21 mouse cellular contexts compared by ENCODE assay signal in genomic region chr13:44247861-44248260, GRCm38 (mm10).
DNase-seq lines count a peak whose midpoint lies in the region; ATAC-seq and TF ChIP-seq lines count a peak whose summit lies in the region.
"Had no signal": no experiment of that assay in that cellular context is flagged by ENCODE, and none has a peak within 500 bp of the region (broad histone marks: within the 10 kb centered on the region; RNA-seq: fewer than 3 reads in every experiment).

No protein-coding gene starts in this region.

- peak overlapping the region; percentile 72 for H3K27ac ChIP-seq in heart, adult 2 months
- H3K27ac ChIP-seq in lung, embryonic 15.5 days = peak overlapping the region; percentile 12; the same call in 1 of the 2 replicates
- H3K27ac ChIP-seq in heart, embryonic 14.5 days (replicated peaks in 1 of 2; ENCODE audit: control insufficient read depth in 1 of 2, insufficient read depth in 1 of 2, low read depth in 2 of 2, low read length in 2 of 2) = peak overlapping the region; percentile 91 to 96
- H3K27ac ChIP-seq in limb, embryonic 10.5 days = 0 out of 2 replicates have a peak overlapping the region, but pooled peaks have one; percentile 10
- H3K27ac ChIP-seq: forebrain, embryonic 13.5 days; liver, embryonic 12.5 days; midbrain, embryonic 15.5 days; neural tube, embryonic 15.5 days had no signal

- intact Hi-C loops in heart, adult 2 months (cut with DNase I) = no loop called here
- intact Hi-C loops in heart, postnatal 14 days (cut with DNase I) = no loop called here

- TF ChIP-seq CTCF in heart, adult 2 months (IDR thresholded peaks at IDR 0.05) = no peak

- no peaks in the 10 kb centered on the region for H3K9me3 ChIP-seq in lung, embryonic 15.5 days
- no peaks in the 10 kb centered on the region for H3K9me3 ChIP-seq in heart, embryonic 14.5 days (ENCODE audit: control insufficient read depth, low read length)
- no peaks in the 10 kb centered on the region for H3K9me3 ChIP-seq in limb, embryonic 10.5 days (replicated peaks)
- H3K9me3 ChIP-seq: forebrain, embryonic 13.5 days; liver, embryonic 12.5 days; midbrain, embryonic 15.5 days; neural tube, embryonic 15.5 days had no signal

- no peak overlapping the region for H3K4me2 ChIP-seq in lung, embryonic 15.5 days
- H3K4me2 ChIP-seq in heart, embryonic 14.5 days (ENCODE audit: low read length) = peak overlapping the region; percentile 45
- H3K4me2 ChIP-seq: forebrain, embryonic 13.5 days; liver, embryonic 12.5 days; midbrain, embryonic 15.5 days; neural tube, embryonic 15.5 days had no signal

- DNase-seq in heart, adult 2 months = peak in 1 of 2 experiments; percentile 43
- no peak for DNase-seq in heart, postnatal 14 days
- DNase-seq in lung, adult 18-20 months = no peak
- no peak for DNase-seq in limb, embryonic 10.5 days (ENCODE audit: low spot score)
- DNase-seq in urinary bladder, adult 18-20 months (ENCODE audit: low spot score in 2 of 2) = no peak
- DNase-seq in urinary bladder, postnatal 4 days (ENCODE audit: low spot score in 2 of 2) = no peak
- DNase-seq: adrenal gland, adult 2 months; B cell, adult 2 months; cerebellum, adult 9-10 months; gastrocnemius, postnatal 36 days; kidney, adult 9 months; right cerebral cortex, postnatal 25 days; thymus, postnatal 25 days had no signal

- WGBS in heart, adult 2 months = 64% methylated on average over 11 of the region's 11 CpGs
- 54% methylated on average over 11 of the region's 11 CpGs for WGBS in lung, embryonic 15.5 days
- 42% methylated on average over 11 of the region's 11 CpGs for WGBS in heart, embryonic 14.5 days
- WGBS in limb, embryonic 10.5 days = 73% methylated on average over 11 of the region's 11 CpGs

- no peaks in the 10 kb centered on the region for H3K27me3 ChIP-seq in heart, adult 2 months (ENCODE audit: control insufficient read depth, insufficient read depth, low read length)
- H3K27me3 ChIP-seq in lung, embryonic 15.5 days = no peaks in the 10 kb centered on the region
- no peaks in the 10 kb centered on the region for H3K27me3 ChIP-seq in heart, embryonic 14.5 days (ENCODE audit: control insufficient read depth, insufficient read depth, low read length)
- H3K27me3 ChIP-seq in limb, embryonic 10.5 days (ENCODE audit: low read depth, poor library complexity, severe bottlenecking) = no peaks in the 10 kb centered on the region
- H3K27me3 ChIP-seq: forebrain, embryonic 13.5 days; liver, embryonic 12.5 days; midbrain, embryonic 15.5 days; neural tube, embryonic 15.5 days had no signal

- no peak for TF ChIP-seq EP300 in heart, adult 2 months (IDR thresholded peaks at IDR 0.05; ENCODE audit: insufficient read depth, low read depth, low read length)

- no peak overlapping the region for H3K4me3 ChIP-seq in heart, adult 2 months
- H3K4me3 ChIP-seq in lung, embryonic 15.5 days = no peak overlapping the region
- H3K4me3 ChIP-seq in heart, embryonic 14.5 days (ENCODE audit: control insufficient read depth in 1 of 2, insufficient read depth in 1 of 2, low read depth in 1 of 2, low read length in 2 of 2) = no peak overlapping the region
- H3K4me3 ChIP-seq in limb, embryonic 10.5 days = no peak overlapping the region
- H3K4me3 ChIP-seq: erythroblast, embryonic 14.5 days; forebrain, embryonic 13.5 days; liver, embryonic 12.5 days; midbrain, embryonic 15.5 days; neural tube, embryonic 15.5 days had no signal

- TF ChIP-seq POLR2A in heart, adult 2 months (IDR thresholded peaks at IDR 0.05; ENCODE audit: insufficient read depth, low read depth, low read length) = no peak

- peaks cover 2% of the 10 kb centered on the region; the same call in 1 of the 2 replicates for H3K36me3 ChIP-seq in heart, adult 2 months (ENCODE audit: control insufficient read depth, insufficient read depth, low read length)
- H3K36me3 ChIP-seq in lung, embryonic 15.5 days = no peaks in the 10 kb centered on the region
- no peaks in the 10 kb centered on the region for H3K36me3 ChIP-seq in heart, embryonic 14.5 days (ENCODE audit: control insufficient read depth, insufficient read depth, low read length)
- no peaks in the 10 kb centered on the region for H3K36me3 ChIP-seq in limb, embryonic 10.5 days
- H3K36me3 ChIP-seq: liver, embryonic 12.5 days; midbrain, embryonic 15.5 days; neural tube, embryonic 15.5 days had no signal

- H3K79me2 ChIP-seq in heart, adult 2 months (replicated peaks; ENCODE audit: control insufficient read depth, insufficient read depth, low read length) = no peaks in the 10 kb centered on the region

- peaks cover 4% of the 10 kb centered on the region for H3K4me1 ChIP-seq in heart, adult 2 months (ENCODE audit: control insufficient read depth, insufficient read depth, low read length)
- H3K4me1 ChIP-seq in lung, embryonic 15.5 days = peaks cover 11% of the 10 kb centered on the region
- H3K4me1 ChIP-seq in heart, embryonic 14.5 days (ENCODE audit: control insufficient read depth in 2 of 2, insufficient read depth in 2 of 2, low read length in 2 of 2) = peaks cover 24 to 31% of the 10 kb centered on the region in 2 experiments
- H3K4me1 ChIP-seq in limb, embryonic 10.5 days = peaks cover 29% of the 10 kb centered on the region

- ATAC-seq in lung, embryonic 15.5 days (ENCODE audit: borderline replicate concordance, extremely low read depth, low FRiP score, low TSS enrichment) = peak; percentile 46
- no peak for ATAC-seq in heart, embryonic 14.5 days (ENCODE audit: insufficient number of reproducible peaks, insufficient read depth, low FRiP score, low read depth)
- ATAC-seq: forebrain, embryonic 13.5 days; liver, embryonic 12.5 days; lung, postnatal 0 days; midbrain, embryonic 15.5 days had no signal

- no peak overlapping the region for H3K9ac ChIP-seq in heart, adult 2 months (ENCODE audit: low read depth, low read length)
- no peak overlapping the region for H3K9ac ChIP-seq in lung, embryonic 15.5 days
- peak overlapping the region; percentile 8; the same call in 1 of the 2 replicates for H3K9ac ChIP-seq in heart, embryonic 14.5 days (ENCODE audit: low read length)
- H3K9ac ChIP-seq: forebrain, embryonic 13.5 days; liver, embryonic 12.5 days; midbrain, embryonic 15.5 days; neural tube, embryonic 15.5 days had no signal

Comparison
In these comparisons a context has a peak if more than half of its experiments do, and no peak if none do; other contexts are left out.
1. H3K27ac ChIP-seq: peak in every context shown above with its lines; median percentile 94 in heart, embryonic 14.5 days; 72 in heart, adult 2 months; 12 in lung, embryonic 15.5 days; 10 in limb, embryonic 10.5 days.